Mouse (Mus musculus) midbrain, embryonic 10.5 days (tissue): ENCODE data around the gene Nbeal1. TPM values are rescaled to one million over a fixed set of nuclear protein-coding genes. Genes with fewer than 3 reads are reported as not detected.
A peak's percentile ranks its signal among the peaks of the same experiment; 100 is the strongest.
"Not testable (repeated sequence)": the region's sequence is repeated elsewhere in the genome, so short reads cannot be mapped to it uniquely, and the experiment has no call there.

Experiments used
- DNase-seq: peaks from one replicate; pipeline ENCODE4 v3.0.0-alpha.2; 2017; ENCODE audit warnings: low spot score
- H3K27ac ChIP-seq: fragments of 300-500 bp; sonication (generic); replicated peaks from 2 replicates; pipeline ENCODE4 v1.5.1; 2016; ENCODE audit warnings: mild to moderate bottlenecking
- H3K27me3 ChIP-seq: fragments of 300-500 bp; sonication (generic); 2 replicates; pipeline ENCODE4 v1.6.1; 2016; ENCODE audit warnings: low read depth, mild to moderate bottlenecking; ENCODE audit not compliant: poor library complexity, severe bottlenecking
- H3K36me3 ChIP-seq: fragments of 300-500 bp; sonication (generic); 2 replicates; pipeline ENCODE4 v1.6.1; 2016; ENCODE audit warnings: mild to moderate bottlenecking, moderate library complexity
- H3K4me1 ChIP-seq: fragments of 300-500 bp; sonication (generic); 2 replicates; pipeline ENCODE4 v1.6.1; 2016
- H3K4me3 ChIP-seq: fragments of 300-500 bp; sonication (generic); 2 replicates; pipeline ENCODE4 v1.5.1; 2016; ENCODE audit warnings: mild to moderate bottlenecking, moderate library complexity
- H3K9me3 ChIP-seq: fragments of 300-500 bp; sonication (generic); replicated peaks from 2 replicates; pipeline ENCODE4 v1.6.1; 2016; ENCODE audit warnings: mild to moderate bottlenecking
- WGBS: fragments of 180-500 bp; shearing (Covaris S2); methylation state at CpG from one replicate; pipeline ENCODE4 v1.1.7; 2016; 5-methylcytosine and 5-hydroxymethylcytosine counted together
- polyA plus RNA-seq: library from polyadenylated mRNA; unstranded; fragments of >200 nt; fragmentation: Nextera tagmentation; extraction: Ambion mirVana; gene quantifications from 2 replicates; pipeline ENCODE4 v1.2.1, GENCODE M21; 2016

The Nbeal1 gene
- polyA plus RNA-seq: 8.5 and 8.8 TPM in 2 replicates

- Histone ChIP-seq H3K4me3 (peak within 1 kb of the TSS; percentile 80), H3K27ac (peak within 1 kb of the TSS; percentile 97), H3K9me3 (no peaks in the 10 kb centered on the region), H3K4me1 (peaks cover 19% of the 10 kb centered on the region), H3K27me3 (no peaks in the 10 kb centered on the region), H3K36me3 (0 out of 2 replicates have a peak, but pooled peaks cover 4% of the 10 kb centered on the region)
- under 1% methylated on average over 73 of the region's 74 CpGs for WGBS
- peak; percentile 100 for DNase-seq
These were observed at the start of gene Nbeal1 for GRCm38 (mm10) chr1:60179932-60180783. Gene Nbeal1, plus strand, starts transcription at chr1:60180599.

DNA sequence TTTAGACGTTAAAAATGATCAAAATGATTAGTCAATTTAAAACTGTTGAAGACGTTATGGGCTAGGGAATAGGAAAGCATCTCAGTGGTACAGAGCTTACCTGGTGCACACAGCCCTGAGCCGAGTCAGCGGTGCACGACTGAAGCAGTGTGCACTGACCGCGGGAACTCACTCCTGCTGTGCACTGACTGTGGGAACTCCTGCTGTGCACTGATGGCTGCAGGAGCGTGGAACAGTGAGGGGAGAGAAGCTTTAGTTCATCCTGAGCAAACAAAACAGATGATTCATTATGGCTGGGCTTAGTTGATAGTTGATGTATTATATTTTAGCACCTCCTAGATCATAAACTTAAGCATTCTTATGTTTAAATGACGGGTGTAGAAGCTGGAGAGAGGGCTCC, 43.1 kb upstream of the Nbeal1 start:
- WGBS: 49% methylated on average over 9 of the region's 9 CpGs
- H3K27ac ChIP-seq: no peak overlapping the region
- no peaks in the 10 kb centered on the region for H3K4me1 ChIP-seq
- DNase-seq: no peak
- H3K27me3 ChIP-seq: no peaks in the 10 kb centered on the region
- H3K4me3 ChIP-seq: no peak overlapping the region
- peaks cover 15% of the 10 kb centered on the region for H3K36me3 ChIP-seq
- no peaks in the 10 kb centered on the region for H3K9me3 ChIP-seq

DNA sequence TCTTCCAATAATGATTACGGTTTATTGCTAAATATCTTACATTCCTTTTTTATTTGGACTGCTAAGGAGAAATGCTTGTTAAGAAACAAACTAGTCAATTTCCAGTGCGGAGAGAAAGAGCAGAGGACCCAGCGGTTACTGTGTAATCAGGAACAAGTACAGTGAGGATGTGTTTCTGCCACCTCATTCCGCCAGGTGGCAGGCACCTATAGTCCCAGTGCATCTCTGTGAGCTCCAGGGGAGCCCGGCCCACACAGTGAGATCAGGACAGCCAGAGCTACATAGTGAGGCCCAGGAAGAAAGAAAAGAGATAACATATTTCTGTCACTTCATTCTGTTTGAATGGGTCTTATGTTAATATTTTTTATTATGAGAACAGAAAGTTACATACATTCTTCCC, 27.7 kb upstream of the Nbeal1 start:
- H3K36me3 ChIP-seq: 0 out of 2 replicates have a peak, but pooled peaks cover 7% of the 10 kb centered on the region
- H3K27ac ChIP-seq: no peak overlapping the region
- no peak overlapping the region for H3K4me3 ChIP-seq
- 66% methylated on average over 5 of the region's 5 CpGs for WGBS
- H3K27me3 ChIP-seq: no peaks in the 10 kb centered on the region
- H3K4me1 ChIP-seq: no peaks in the 10 kb centered on the region
- DNase-seq: no peak
- no peaks in the 10 kb centered on the region for H3K9me3 ChIP-seq

DNA sequence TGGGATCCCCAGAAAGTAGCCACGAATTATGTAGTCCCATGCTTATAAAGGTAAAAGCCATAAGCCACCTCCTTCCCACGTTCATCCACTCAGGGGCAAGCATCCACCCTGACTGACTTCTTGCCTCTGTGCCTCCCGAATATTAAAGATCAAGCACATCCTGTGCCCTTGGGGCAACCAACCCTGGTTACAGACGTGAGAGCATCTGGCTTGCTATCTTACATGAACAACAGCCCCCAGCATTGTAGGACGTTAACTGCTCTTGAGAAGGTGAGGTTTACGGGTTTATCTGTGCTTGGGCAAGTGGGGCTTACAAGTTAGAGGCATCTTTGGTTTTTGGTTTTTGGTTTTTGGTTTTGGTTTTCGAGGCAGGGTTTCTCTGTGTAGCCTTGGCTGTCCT, 23.7 kb upstream of the Nbeal1 start:
- H3K27ac ChIP-seq: no peak overlapping the region
- H3K4me3 ChIP-seq: no peak overlapping the region
- 87% methylated on average over 7 of the region's 7 CpGs for WGBS
- H3K4me1 ChIP-seq: no peaks in the 10 kb centered on the region
- H3K9me3 ChIP-seq: no peaks in the 10 kb centered on the region
- DNase-seq: no peak
- H3K36me3 ChIP-seq: no peaks in the 10 kb centered on the region
- no peaks in the 10 kb centered on the region for H3K27me3 ChIP-seq

DNA sequence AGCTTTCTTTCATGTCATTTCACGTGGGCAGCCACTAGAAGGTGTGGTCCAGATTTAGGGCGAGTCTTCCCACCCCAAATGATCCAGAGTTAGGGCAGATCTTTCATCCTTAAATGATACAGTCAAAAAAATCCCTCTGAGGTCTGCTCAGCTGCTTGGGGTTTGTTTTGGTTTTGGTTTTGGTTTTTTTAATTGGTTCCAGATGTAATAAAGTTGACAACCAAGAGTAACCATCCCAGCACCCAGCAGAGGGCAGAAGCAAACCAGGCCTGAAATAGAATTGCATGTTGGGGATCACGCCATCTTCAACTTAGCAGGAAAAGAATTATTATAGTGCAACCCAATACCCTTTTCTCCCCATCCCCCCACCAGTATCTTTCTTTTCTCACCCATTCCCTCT, 22.0 kb upstream of the Nbeal1 start:
- H3K27ac ChIP-seq: no peak overlapping the region
- WGBS: 59% methylated on average over 3 of the region's 3 CpGs
- H3K36me3 ChIP-seq: no peaks in the 10 kb centered on the region
- H3K4me1 ChIP-seq: no peaks in the 10 kb centered on the region
- no peaks in the 10 kb centered on the region for H3K9me3 ChIP-seq
- DNase-seq: peak; percentile 12
- H3K4me3 ChIP-seq: no peak overlapping the region
- H3K27me3 ChIP-seq: no peaks in the 10 kb centered on the region

DNA sequence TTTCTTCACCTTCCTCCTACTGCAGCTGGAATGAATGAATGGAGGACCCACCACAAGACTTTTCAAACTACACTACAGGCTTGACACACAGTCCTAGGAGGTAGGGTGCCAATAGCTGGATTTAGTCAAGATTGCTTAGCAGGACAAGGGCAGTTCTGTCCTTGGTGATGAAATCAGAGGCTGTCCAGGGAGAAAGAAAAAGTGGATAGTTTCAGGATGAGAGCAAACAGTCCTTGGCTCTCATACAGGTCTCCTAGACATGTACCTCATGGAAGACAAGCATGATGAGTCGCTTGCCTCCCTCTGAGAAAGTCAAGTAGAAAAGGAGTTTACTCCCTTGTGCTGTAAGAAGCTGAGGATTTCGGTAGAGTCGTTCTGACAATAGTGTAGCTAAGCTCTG, 16.7 kb upstream of the Nbeal1 start:
- Histone ChIP-seq H3K27me3 (no peaks in the 10 kb centered on the region), H3K4me1 (no peaks in the 10 kb centered on the region), H3K4me3 (no peak overlapping the region), H3K27ac (no peak overlapping the region), H3K36me3 (no peaks in the 10 kb centered on the region), H3K9me3 (no peaks in the 10 kb centered on the region)
- DNase-seq: no peak
- 90% methylated on average over 3 of the region's 3 CpGs for WGBS

- H3K4me3 ChIP-seq: no peak overlapping the region
- no peaks in the 10 kb centered on the region for H3K27me3 ChIP-seq
- H3K27ac ChIP-seq: no peak overlapping the region
- H3K36me3 ChIP-seq: no peaks in the 10 kb centered on the region
- H3K4me1 ChIP-seq: no peaks in the 10 kb centered on the region
- DNase-seq: no peak
- H3K9me3 ChIP-seq: no peaks in the 10 kb centered on the region
- WGBS: 80% methylated on average over 2 of the region's 2 CpGs
These were observed 10.8 kb upstream of the Nbeal1 start for GRCm38 (mm10) chr1:60169626-60170025.

- Histone ChIP-seq H3K4me3 (no peak overlapping the region), H3K27me3 (no peaks in the 10 kb centered on the region), H3K9me3 (no peaks in the 10 kb centered on the region), H3K4me1 (no peaks in the 10 kb centered on the region), H3K36me3 (no peaks in the 10 kb centered on the region), H3K27ac (no peak overlapping the region)
- WGBS: 88% methylated on average over 2 of the region's 2 CpGs
- no peak for DNase-seq
These were observed 10.1 kb upstream of the Nbeal1 start for GRCm38 (mm10) chr1:60170251-60170650.

DNA sequence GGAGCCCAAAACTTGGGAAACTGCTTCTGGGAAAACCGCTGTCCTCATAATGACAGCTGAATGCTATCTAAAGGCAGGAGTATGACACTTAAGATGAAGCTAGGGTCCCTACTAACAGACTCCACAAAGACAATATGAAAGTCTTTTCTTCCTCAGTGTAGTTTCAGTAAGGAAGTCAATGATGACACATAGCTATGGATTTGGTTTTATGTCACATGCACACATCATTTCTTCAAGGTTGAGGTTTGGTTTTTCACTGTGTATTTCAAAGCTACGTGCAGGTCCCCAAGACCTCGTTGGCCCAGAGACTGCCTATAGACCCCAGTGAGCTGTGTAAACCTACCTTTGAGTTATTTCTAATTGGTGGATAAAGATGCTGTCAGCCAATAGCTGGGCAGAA, 7.3 kb upstream of the Nbeal1 start:
- WGBS: 87% methylated on average over 3 of the region's 3 CpGs

GRCm38 (mm10) chr1:60177814-60178213, 2.6 kb upstream of the Nbeal1 start:
- not testable (repeated sequence) for H3K4me3 ChIP-seq, H3K27ac ChIP-seq, DNase-seq, H3K9me3 ChIP-seq, H3K36me3 ChIP-seq, H3K27me3 ChIP-seq
- 87% methylated on average over 1 of the region's 1 CpGs for WGBS
- H3K4me1 ChIP-seq: peaks cover 19% of the 10 kb centered on the region

More for the DNA sequence above, 7.3 kb upstream of the Nbeal1 start:
- Histone ChIP-seq H3K27ac (no peak overlapping the region), H3K36me3 (no peaks in the 10 kb centered on the region), H3K9me3 (no peaks in the 10 kb centered on the region), H3K27me3 (no peaks in the 10 kb centered on the region), H3K4me1 (no peaks in the 10 kb centered on the region), H3K4me3 (no peak overlapping the region)
- no peak for DNase-seq

- Histone ChIP-seq H3K4me1 (peaks cover 19% of the 10 kb centered on the region), H3K4me3 (peak overlapping the region; percentile 80), H3K27me3 (no peaks in the 10 kb centered on the region), H3K9me3 (no peaks in the 10 kb centered on the region), H3K36me3 (no peaks in the 10 kb centered on the region), H3K27ac (peak overlapping the region; percentile 97)
- WGBS: 27% methylated on average over 4 of the region's 4 CpGs
- DNase-seq: peak; percentile 17
These were observed 1.0 kb upstream of the Nbeal1 start for GRCm38 (mm10) chr1:60179376-60179775.

DNA sequence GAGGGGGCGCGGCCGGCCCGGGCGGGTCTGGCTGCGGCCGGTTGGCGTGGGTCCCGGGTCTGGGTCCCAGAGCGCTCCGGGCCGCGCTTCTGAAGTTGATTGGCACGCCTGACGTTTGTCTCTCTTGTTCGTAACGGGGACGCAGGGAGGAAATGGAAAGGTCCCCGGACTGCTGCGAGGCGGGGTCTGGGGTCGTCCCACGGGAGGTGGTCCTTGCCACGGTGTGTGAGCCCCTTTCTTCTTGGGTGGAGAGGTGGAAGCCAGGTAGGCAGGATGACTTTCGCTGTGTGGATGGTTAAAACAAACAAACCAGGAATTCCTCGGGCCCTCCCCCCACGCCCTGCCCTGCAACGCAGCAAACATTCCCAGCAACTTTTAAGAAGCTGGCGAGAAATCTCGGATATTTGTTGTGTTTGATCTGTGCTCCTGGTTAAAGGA, 404 bp downstream of the Nbeal1 start:
- WGBS: under 1% methylated on average over 30 of the region's 30 CpGs
- Histone ChIP-seq H3K27ac (peak overlapping the region; percentile 97), H3K4me3 (peak overlapping the region; percentile 80), H3K36me3 (0 out of 2 replicates have a peak, but pooled peaks cover 4% of the 10 kb centered on the region), H3K4me1 (peaks cover 19% of the 10 kb centered on the region), H3K9me3 (no peaks in the 10 kb centered on the region), H3K27me3 (no peaks in the 10 kb centered on the region)
- DNase-seq: no peak

DNA sequence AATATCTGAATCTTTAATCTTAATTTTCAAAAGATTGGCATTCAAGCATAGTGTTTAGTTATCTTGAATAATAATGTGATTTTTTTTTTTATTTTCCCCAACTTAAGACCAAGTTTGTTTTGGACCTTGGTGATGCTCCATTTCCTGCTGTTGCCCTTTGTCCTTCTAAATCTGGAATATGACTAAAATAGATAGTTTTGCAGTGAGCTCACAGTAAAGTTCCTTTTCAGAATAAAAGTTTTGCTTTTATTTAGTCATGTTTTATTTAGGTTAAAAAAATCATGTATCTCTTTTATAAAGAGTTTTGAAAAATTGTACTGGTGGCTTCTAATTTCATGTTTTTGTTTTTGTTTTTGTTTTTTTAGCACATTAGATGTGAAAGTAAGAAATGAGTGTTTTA, 8.1 kb downstream of the Nbeal1 start:
- H3K27ac ChIP-seq: no peak overlapping the region
- H3K9me3 ChIP-seq: no peaks in the 10 kb centered on the region
- H3K4me1 ChIP-seq: no peaks in the 10 kb centered on the region
- 0 out of 2 replicates have a peak, but pooled peaks cover 8% of the 10 kb centered on the region for H3K36me3 ChIP-seq
- H3K27me3 ChIP-seq: no peaks in the 10 kb centered on the region
- H3K4me3 ChIP-seq: no peak overlapping the region
- DNase-seq: no peak
